Mouse (Mus musculus) olfactory bulb, adult 2 months (tissue): ENCODE results near the gene Kif3c. TPM values are rescaled to one million over a fixed set of nuclear protein-coding genes. Genes with fewer than 3 reads are reported as not detected.
A peak's percentile ranks its signal among the peaks of the same experiment; 100 is the strongest.

Experiments used
- H3K27ac ChIP-seq: fragments of 200-500 bp; 2 replicates; pipeline ENCODE4 v1.5.1; 2012; ENCODE audit warnings: low read depth, low read length; ENCODE audit not compliant: insufficient read depth
- H3K4me1 ChIP-seq: fragments of 200-500 bp; 2 replicates; pipeline ENCODE4 v1.6.1; 2012; ENCODE audit warnings: low read length; ENCODE audit not compliant: control insufficient read depth, insufficient read depth
- H3K4me3 ChIP-seq: fragments of 200-500 bp; 2 replicates; pipeline ENCODE4 v1.5.1; 2012; ENCODE audit warnings: mild to moderate bottlenecking, low read depth, low read length, moderate library complexity; ENCODE audit not compliant: insufficient read depth
- CTCF ChIP-seq: fragments of 200-500 bp; IDR thresholded peaks from 2 replicates; pipeline ENCODE4 v1.5.1; 2012; ENCODE audit warnings: low read depth, mild to moderate bottlenecking, low read length, moderate library complexity; ENCODE audit not compliant: insufficient read depth
- POLR2A ChIP-seq: fragments of 200-500 bp; IDR thresholded peaks from 2 replicates; pipeline ENCODE4 v1.6.1; 2012; ENCODE audit warnings: mild to moderate bottlenecking, low read depth, low read length, moderate library complexity; ENCODE audit not compliant: insufficient read depth
- WGBS: fragments of 180-500 bp; shearing (Covaris S2); methylation state at CpG from one replicate; pipeline ENCODE4 v1.1.7; 2018; 5-methylcytosine and 5-hydroxymethylcytosine counted together
- polyA plus RNA-seq: library from polyadenylated mRNA; stranded (reverse); fragments of >200 nt; gene quantifications from 2 replicates; pipeline ENCODE4 v1.2.4, GENCODE M21; 2012; ENCODE audit warnings: low replicate concordance; ENCODE audit not compliant: missing spikeins, insufficient read depth, insufficient read length

Kif3c gene
- polyA plus RNA-seq, 1 experiment, result 67.4 TPM

DNA sequence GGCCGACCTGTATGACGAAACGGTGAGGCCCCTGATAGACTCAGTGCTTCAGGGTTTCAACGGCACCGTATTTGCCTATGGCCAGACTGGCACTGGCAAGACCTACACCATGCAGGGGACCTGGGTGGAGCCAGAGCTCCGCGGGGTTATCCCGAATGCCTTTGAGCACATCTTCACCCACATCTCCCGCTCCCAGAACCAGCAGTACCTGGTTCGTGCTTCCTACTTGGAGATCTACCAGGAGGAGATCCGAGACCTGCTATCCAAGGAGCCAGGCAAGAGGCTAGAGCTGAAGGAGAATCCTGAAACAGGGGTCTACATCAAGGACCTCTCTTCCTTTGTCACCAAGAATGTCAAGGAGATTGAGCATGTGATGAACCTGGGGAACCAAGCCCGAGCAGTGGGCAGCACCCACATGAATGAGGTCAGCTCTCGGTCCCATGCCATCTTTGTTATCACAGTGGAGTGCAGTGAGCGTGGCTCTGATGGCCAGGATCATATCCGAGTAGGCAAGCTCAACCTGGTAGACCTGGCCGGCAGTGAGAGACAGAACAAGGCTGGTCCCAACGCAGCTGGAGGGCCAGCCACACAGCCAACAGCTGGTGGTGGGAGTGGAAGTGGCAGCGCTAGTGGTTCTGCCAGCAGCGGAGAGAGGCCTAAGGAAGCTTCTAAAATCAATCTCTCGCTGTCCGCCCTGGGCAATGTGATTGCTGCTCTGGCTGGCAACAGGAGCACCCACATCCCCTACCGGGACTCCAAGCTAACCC lies 1.4 kb downstream of the Kif3c start:
- peak overlapping the region; percentile 88 for H3K4me3 ChIP-seq
- TF ChIP-seq CTCF (no peak), POLR2A (no peak)
- peaks cover 34% of the 10 kb centered on the region for H3K4me1 ChIP-seq
- H3K27ac ChIP-seq, result peak overlapping the region; percentile 85
- 40% methylated on average over 22 of the region's 22 CpGs for WGBS

DNA sequence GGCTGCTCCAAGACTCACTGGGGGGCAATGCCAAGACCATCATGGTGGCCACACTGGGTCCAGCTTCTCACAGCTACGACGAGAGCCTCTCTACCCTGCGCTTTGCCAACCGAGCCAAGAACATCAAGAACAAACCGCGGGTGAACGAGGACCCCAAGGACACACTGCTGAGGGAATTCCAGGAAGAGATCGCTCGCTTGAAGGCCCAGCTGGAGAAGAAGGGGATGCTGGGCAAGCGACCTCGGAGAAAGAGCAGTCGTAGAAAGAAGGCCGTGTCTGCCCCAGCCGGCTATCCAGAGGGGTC lies 2.0 kb downstream of the Kif3c start:
- TF ChIP-seq POLR2A (no peak), CTCF (no peak)
- Histone ChIP-seq H3K27ac (0 out of 2 replicates have a peak overlapping the region, but pooled peaks have one; percentile 23), H3K4me3 (peak overlapping the region; percentile 88), H3K4me1 (peaks cover 36% of the 10 kb centered on the region)
- WGBS, result 82% methylated on average over 14 of the region's 14 CpGs

DNA sequence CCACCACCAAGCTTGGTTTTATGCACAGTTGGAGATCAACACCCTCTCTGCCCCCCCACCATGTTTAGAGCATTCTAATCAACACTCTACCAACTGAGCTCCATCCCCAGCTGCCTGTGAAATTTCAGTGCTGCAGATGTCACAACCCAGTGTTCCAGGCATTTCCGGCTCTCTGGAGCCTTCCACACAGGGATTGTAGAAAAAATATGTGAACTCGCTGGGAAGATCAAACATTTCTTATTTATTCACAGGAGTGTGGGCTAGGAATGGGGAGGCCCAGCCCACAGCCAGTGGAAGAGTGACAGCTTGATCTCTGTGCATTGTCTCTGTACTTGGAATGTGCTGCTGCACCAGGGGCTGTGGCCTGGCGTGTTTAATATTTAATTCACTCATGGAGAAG lies 3.8 kb downstream of the Kif3c start:
- H3K4me1 ChIP-seq, result peaks cover 37% of the 10 kb centered on the region
- TF ChIP-seq POLR2A, result no peak
- TF ChIP-seq CTCF, result no peak
- WGBS, result 9% methylated on average over 3 of the region's 3 CpGs
- peak overlapping the region; percentile 9; the same call in 1 of the 2 replicates for H3K27ac ChIP-seq
- H3K4me3 ChIP-seq, result peak overlapping the region; percentile 25

DNA sequence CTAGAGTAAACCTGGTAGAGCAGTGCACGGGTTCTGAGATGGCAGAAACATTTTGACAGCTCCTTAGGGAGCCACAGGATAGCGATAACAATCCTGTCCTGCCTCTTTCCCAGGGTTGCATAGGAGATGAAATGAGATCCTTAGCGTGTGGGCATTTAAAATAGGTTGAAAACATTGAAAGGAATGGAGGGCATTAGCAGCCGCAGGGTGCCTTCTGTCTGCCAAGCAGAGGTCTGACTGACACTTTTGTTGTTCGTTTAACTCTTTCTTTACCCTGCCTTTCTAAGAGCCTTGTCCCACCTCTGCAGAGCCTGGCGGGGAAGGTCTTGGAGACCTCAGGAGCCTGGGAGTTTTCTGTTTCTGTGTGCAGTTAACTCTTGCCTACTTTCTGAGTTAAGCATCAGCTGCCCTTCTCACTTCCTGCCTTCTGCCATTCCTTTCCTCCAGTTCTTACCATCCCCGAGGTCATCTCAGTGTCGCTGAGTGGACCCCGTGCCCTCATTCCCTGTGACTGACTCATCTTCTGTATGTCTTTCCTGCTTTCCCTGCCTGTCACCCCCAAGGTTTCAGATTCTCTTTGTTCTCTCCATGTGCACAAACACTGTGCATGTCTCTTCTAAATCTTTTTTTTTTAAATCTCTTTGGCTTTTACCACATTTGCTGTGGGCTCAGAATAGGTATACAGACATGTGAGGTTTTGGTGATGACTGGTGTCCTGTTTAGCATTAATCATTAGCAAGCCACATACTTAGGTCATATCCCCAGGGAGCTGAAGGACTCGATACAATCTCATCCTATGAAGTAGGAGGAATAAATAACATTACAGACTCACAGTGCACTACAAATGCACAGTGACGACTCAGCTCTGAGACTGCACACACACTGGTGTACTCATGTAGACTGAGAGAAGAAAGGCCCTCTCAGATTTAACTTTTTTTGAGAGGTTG lies 6.3 kb downstream of the Kif3c start:
- Histone ChIP-seq H3K4me3 (peak overlapping the region; percentile 40), H3K4me1 (peaks cover 30% of the 10 kb centered on the region)

DNA sequence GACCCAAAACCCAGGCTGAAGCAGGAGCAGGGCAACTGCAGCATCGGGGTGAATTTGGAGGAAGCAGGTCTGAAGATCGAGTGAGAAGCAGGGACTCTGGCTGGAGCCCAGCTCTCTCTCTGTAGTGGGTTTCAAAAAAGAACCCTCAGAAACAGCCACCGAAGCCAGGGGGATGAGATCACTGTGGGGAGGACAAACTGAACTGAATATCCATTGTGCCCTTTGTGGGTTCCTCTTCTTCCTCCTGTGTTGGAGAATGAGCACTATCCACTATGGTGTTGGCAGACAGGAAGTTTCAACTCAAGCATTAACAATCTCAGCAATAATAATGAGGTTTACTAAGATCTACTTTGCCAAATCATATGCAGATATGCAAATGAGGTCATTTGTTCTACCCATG lies 7.1 kb downstream of the Kif3c start:
- Histone ChIP-seq H3K4me3 (no peak overlapping the region), H3K4me1 (peaks cover 22% of the 10 kb centered on the region), H3K27ac (peak overlapping the region; percentile 61; the same call in 1 of the 2 replicates)
- TF ChIP-seq CTCF (no peak), POLR2A (no peak)
- 23% methylated on average over 3 of the region's 3 CpGs for WGBS

More for the DNA sequence above, 6.3 kb downstream of the Kif3c start:
- WGBS, result 11% methylated on average over 11 of the region's 11 CpGs
- TF ChIP-seq POLR2A (no peak), CTCF (no peak)
- peak overlapping the region; percentile 61 for H3K27ac ChIP-seq

DNA sequence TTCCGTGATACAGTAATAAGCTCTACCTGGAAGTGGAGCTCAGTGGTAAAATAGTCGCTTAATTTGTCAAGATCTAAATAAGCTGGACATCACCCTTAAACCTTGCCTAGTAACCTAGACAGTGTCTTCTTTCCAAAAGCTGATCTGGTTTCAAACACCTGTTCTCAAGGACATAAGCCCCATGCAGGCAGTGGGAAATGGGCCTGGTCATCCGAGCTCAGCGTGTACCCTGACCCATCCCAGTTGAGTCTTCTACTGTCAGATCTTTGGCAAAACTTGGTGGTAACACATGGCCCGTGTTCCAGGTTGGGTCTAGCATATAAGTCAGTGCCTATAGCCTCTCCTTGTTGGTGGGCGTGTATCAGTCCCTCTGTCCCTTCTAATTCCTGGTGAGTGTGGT lies 8.6 kb downstream of the Kif3c start:
- no peak overlapping the region for H3K27ac ChIP-seq
- 93% methylated on average over 6 of the region's 6 CpGs for WGBS
- peaks cover 23% of the 10 kb centered on the region for H3K4me1 ChIP-seq
- no peak for TF ChIP-seq POLR2A
- TF ChIP-seq CTCF, result no peak
- H3K4me3 ChIP-seq, result no peak overlapping the region

DNA sequence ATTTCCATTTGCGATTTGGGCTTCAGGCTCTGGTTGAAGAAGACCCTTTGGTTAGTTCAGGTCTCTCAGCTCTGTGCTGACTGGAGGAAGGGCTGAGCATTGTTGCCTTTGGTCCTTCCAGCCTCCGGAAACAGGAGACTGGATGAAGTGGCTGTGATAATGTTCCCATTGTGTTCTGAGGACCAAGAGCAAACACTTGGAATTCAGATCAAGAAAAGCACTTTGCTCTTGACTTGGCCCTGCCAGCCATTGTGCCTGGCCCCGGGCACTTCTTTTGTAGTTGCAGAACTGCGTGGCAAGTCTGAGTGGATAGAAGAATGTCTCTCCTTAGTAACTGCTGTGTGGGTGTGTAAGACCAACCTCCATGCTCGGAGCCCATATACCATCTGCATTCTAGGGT lies 9.6 kb downstream of the Kif3c start:
- peaks cover 23% of the 10 kb centered on the region for H3K4me1 ChIP-seq
- H3K27ac ChIP-seq, result no peak overlapping the region
- TF ChIP-seq POLR2A (no peak), CTCF (no peak)
- WGBS, result 35% methylated on average over 5 of the region's 5 CpGs
- H3K4me3 ChIP-seq, result no peak overlapping the region

DNA sequence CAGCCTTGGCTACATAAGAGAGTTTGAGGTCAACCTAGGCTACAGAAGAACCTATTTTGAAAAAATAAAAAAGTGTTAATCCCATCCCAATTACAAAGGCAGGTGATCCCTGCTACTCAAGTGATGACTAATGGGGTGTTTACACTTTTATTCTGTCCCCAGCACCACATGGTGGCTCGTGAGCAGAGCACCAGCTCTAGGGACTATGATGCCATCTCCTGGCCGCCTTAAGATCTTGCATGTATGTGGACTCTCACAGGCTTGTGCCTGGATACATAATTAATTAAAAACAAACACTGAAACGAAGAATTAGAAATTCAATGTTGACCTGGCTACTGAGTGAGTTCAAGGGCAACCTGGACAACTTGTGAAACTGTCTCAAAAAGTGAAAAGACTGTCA lies 12.3 kb downstream of the Kif3c start:
- WGBS, result 27% methylated on average over 3 of the region's 3 CpGs
- TF ChIP-seq POLR2A (no peak), CTCF (no peak)
- no peak overlapping the region for H3K4me3 ChIP-seq
- peaks cover 13% of the 10 kb centered on the region for H3K4me1 ChIP-seq
- no peak overlapping the region for H3K27ac ChIP-seq

DNA sequence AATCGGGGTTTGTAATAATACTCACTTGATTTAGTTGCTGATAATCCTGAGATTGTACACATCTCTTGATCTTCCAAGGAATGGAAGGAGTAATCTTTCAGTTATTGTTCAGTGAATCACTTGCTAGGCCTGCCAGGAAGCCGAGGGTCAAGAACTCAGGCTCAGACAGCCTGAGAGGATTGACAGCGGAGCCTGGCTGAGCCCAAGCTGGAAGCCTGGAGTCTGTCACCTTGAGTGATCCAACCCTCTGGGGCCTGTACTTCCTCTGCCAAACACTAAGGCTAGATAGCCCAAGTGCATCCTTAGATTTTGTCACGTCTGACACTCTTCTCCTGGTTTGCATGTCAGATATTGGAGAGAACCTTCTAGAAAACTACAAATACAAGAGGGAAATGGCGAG lies 12.8 kb downstream of the Kif3c start:
- 67% methylated on average over 5 of the region's 5 CpGs for WGBS
- TF ChIP-seq CTCF (no peak), POLR2A (no peak)
- Histone ChIP-seq H3K27ac (0 out of 2 replicates have a peak overlapping the region, but pooled peaks have one; percentile 71), H3K4me1 (peaks cover 13% of the 10 kb centered on the region), H3K4me3 (no peak overlapping the region)
